Mouse (Mus musculus) C2C12 (cell line): ENCODE measurements around the gene Krt2. TPM values are rescaled to one million over a fixed set of nuclear protein-coding genes. Genes with fewer than 3 reads are reported as not detected.

Source experiments
- H3K27me3 ChIP-seq: one replicate; pipeline ENCODE4 v1.6.1; 2011; ENCODE audit not compliant: control insufficient read depth, insufficient read depth, insufficient read length
- H3K36me3 ChIP-seq: one replicate; pipeline ENCODE4 v1.6.1; 2011; ENCODE audit not compliant: control insufficient read depth, insufficient read depth
- H3K4me3 ChIP-seq: one replicate; pipeline ENCODE4 v1.5.1; 2011; ENCODE audit warnings: mild to moderate bottlenecking, control low read depth; ENCODE audit not compliant: poor library complexity, insufficient read depth, severe bottlenecking
- H3K79me2 ChIP-seq: one replicate; pipeline ENCODE4 v1.6.1; 2011; ENCODE audit not compliant: control insufficient read depth, insufficient read depth
- H3K79me3 ChIP-seq: one replicate; pipeline ENCODE4 v1.6.1; 2011; ENCODE audit warnings: low read depth, control low read depth
- H3ac ChIP-seq: one replicate; pipeline ENCODE3; 2011; ENCODE audit warnings: low read depth; ENCODE audit not compliant: control insufficient read depth, insufficient read length
- CEBPB ChIP-seq: IDR thresholded peaks from one replicate; pipeline ENCODE4 v1.6.1; 2011; ENCODE audit warnings: low read depth, mild to moderate bottlenecking, control low read depth, moderate library complexity
- MAX ChIP-seq: IDR thresholded peaks from one replicate; pipeline ENCODE4 v1.6.1; 2011; ENCODE audit warnings: mild to moderate bottlenecking, control low read depth
- MYOG ChIP-seq: IDR thresholded peaks from one replicate; pipeline ENCODE4 v1.6.1; 2011; ENCODE audit not compliant: control insufficient read depth, insufficient read length; ENCODE audit errors: extremely low read depth
- polyA plus RNA-seq: library from polyadenylated mRNA; unstranded; fragments of >200 nt; fragmentation: generic; extraction: Trizol; gene quantifications from one replicate; pipeline ENCODE4 v1.2.1, GENCODE M21; 2012; ENCODE audit warnings: missing spikeins

Krt2 gene
- polyA plus RNA-seq, 1 experiment, result not detected

DNA sequence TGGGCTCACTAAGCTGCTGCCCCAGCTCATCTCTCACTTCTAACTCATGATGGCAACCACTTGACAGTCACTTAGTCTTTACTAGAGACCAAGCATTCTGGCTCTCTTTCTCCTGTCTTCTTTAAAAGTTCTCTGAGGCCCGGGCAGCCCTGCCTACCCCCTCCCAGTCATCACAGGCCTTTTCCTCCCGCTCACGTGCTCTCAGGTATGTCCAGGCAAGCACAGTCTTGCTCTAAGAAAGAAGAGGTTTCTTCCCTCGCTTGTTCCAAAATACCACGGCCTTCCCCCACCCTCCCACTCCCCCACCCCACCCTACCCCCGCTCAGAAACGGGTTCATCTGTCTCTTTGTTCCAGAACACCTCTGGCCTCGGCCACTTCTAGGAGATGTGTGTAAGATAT lies 47.7 kb downstream of the Krt2 start:
- TF ChIP-seq MAX (no peak), CEBPB (no peak), MYOG (no peak)
- Histone ChIP-seq H3K79me3 (no peaks in the 10 kb centered on the region), H3K4me3 (no peak overlapping the region), H3K79me2 (no peaks in the 10 kb centered on the region), H3K36me3 (no peaks in the 10 kb centered on the region), H3ac (no peak overlapping the region), H3K27me3 (peaks cover 33% of the 10 kb centered on the region)

Other genes with a start within 250 kb of the Krt2 start
- gene Krt75, start 244.3 kb downstream of the Krt2 start, polyA plus RNA-seq, result not detected
- gene Gm5414, start 190.0 kb downstream of the Krt2 start, polyA plus RNA-seq, result not detected
- not detected for gene Gm5478, start 170.8 kb downstream of the Krt2 start, polyA plus RNA-seq
- gene Krt6b, start 137.9 kb downstream of the Krt2 start, polyA plus RNA-seq, result not detected
- not detected for gene Krt6a, start 123.9 kb downstream of the Krt2 start, polyA plus RNA-seq
- gene Krt5, start 105.3 kb downstream of the Krt2 start, polyA plus RNA-seq, result 0.02 TPM
- not detected for gene Krt71, start 75.1 kb downstream of the Krt2 start, polyA plus RNA-seq
- not detected for gene Krt72, start 31.7 kb downstream of the Krt2 start, polyA plus RNA-seq
- not detected for gene Krt73, start 15.8 kb downstream of the Krt2 start, polyA plus RNA-seq
- gene Krt1, start 32.6 kb upstream of the Krt2 start, polyA plus RNA-seq, result not detected
- not detected for gene Krt77, start 51.5 kb upstream of the Krt2 start, polyA plus RNA-seq
- not detected for gene Krt76, start 74.8 kb upstream of the Krt2 start, polyA plus RNA-seq
- gene Krt4, start 106.6 kb upstream of the Krt2 start, polyA plus RNA-seq, result not detected
- 0.07 TPM for gene Krt79, start 122.2 kb upstream of the Krt2 start, polyA plus RNA-seq
- gene Krt78, start 136.1 kb upstream of the Krt2 start, polyA plus RNA-seq, result not detected
- 0.20 TPM for gene Krt8, start 186.3 kb upstream of the Krt2 start, polyA plus RNA-seq
- gene Krt18, start 210.0 kb upstream of the Krt2 start, polyA plus RNA-seq, result 0.04 TPM